Mouse (Mus musculus) ES-E14 (cell line): Measurements from ENCODE around the gene Swap70. TPM values are rescaled to one million over a fixed set of nuclear protein-coding genes. Genes with fewer than 3 reads are reported as not detected.

Source experiments
- DNase-seq: peaks from one replicate; pipeline ENCODE4 v3.0.0-alpha.2; 2013; ENCODE audit warnings: low read depth, low spot score
- H3K27ac ChIP-seq: 2 replicates; pipeline ENCODE4 v1.5.1; 2012; ENCODE audit warnings: low read depth, mild to moderate bottlenecking, low read length, moderate library complexity, mixed read lengths; ENCODE audit not compliant: poor library complexity, insufficient read depth, severe bottlenecking
- H3K36me3 ChIP-seq: 2 replicates; pipeline ENCODE4 v1.6.1; 2012; ENCODE audit warnings: mild to moderate bottlenecking, low read length, moderate library complexity, mixed read lengths; ENCODE audit not compliant: control insufficient read depth, poor library complexity, insufficient read depth, severe bottlenecking
- H3K4me1 ChIP-seq, 2 experiments: fragments of 150-350 bp in 1 of 2; sonication (generic) in 1 of 2; 2 replicates each; pipeline ENCODE4 v1.6.1; 2012; ENCODE audit warnings: low read length in 2 of 2, mild to moderate bottlenecking in 1 of 2, mixed read lengths in 1 of 2; ENCODE audit not compliant: control insufficient read depth in 2 of 2, insufficient read depth in 2 of 2, poor library complexity in 1 of 2
- H3K4me3 ChIP-seq, 2 experiments: fragments of 150-350 bp in 1 of 2; sonication (generic) in 1 of 2; 2 replicates each; pipeline ENCODE4 v1.5.1; 2012; ENCODE audit warnings: low read length in 2 of 2, low read depth in 1 of 2, mild to moderate bottlenecking in 1 of 2, mixed read lengths in 1 of 2; ENCODE audit not compliant: insufficient read depth in 1 of 2, poor library complexity in 1 of 2, severe bottlenecking in 1 of 2
- H3K9ac ChIP-seq: 2 replicates; pipeline ENCODE4 v1.6.1; 2012; ENCODE audit warnings: low read depth, mild to moderate bottlenecking, low read length, mixed read lengths; ENCODE audit not compliant: poor library complexity, insufficient read depth, severe bottlenecking
- H3K9me3 ChIP-seq: fragments of 150-350 bp; sonication (generic); 2 replicates; pipeline ENCODE4 v1.6.1; 2012; ENCODE audit warnings: low read depth, mild to moderate bottlenecking, low read length; ENCODE audit not compliant: control insufficient read depth, insufficient read depth
- CHD2 ChIP-seq: IDR thresholded peaks from 2 replicates; pipeline ENCODE4 v1.6.1; 2014; ENCODE audit warnings: mild to moderate bottlenecking, low read depth, low read length, inconsistent platforms
- HCFC1 ChIP-seq: IDR thresholded peaks from 2 replicates; pipeline ENCODE4 v1.6.1; 2012; ENCODE audit warnings: low read length, inconsistent platforms, borderline replicate concordance; ENCODE audit not compliant: insufficient read depth
- MAFK ChIP-seq: IDR thresholded peaks from 2 replicates; pipeline ENCODE4 v1.6.1; 2014; ENCODE audit warnings: mild to moderate bottlenecking, low read depth, low read length, inconsistent platforms; ENCODE audit not compliant: insufficient read depth
- ZC3H11A ChIP-seq: IDR thresholded peaks from 2 replicates; pipeline ENCODE4 v1.6.1; 2012; ENCODE audit warnings: low read depth, mild to moderate bottlenecking, inconsistent platforms, low read length, borderline replicate concordance
- ZNF384 ChIP-seq: IDR thresholded peaks from 2 replicates; pipeline ENCODE4 v1.6.1; 2012; ENCODE audit warnings: low read depth, low read length, inconsistent platforms
- in situ Hi-C, 2 experiments: fragments of 600-800 bp; cut with MboI; formaldehyde crosslinking; loops; one replicate each; pipeline ENCODE4 v1.15.1; 2025; ENCODE audit warnings: low sequenced_read_pairs in 2 of 2, inconsistent platforms in 1 of 2; ENCODE audit not compliant: unreplicated experiment in 2 of 2
- total RNA-seq: library from RNA; depleted of rRNA; stranded (reverse); fragments of 300-350 nt; gene quantifications from 2 replicates; pipeline ENCODE4 v1.2.3, GENCODE M21; 2012

Gene Swap70
- total RNA-seq, 1 experiment: 28.7 TPM

DNA sequence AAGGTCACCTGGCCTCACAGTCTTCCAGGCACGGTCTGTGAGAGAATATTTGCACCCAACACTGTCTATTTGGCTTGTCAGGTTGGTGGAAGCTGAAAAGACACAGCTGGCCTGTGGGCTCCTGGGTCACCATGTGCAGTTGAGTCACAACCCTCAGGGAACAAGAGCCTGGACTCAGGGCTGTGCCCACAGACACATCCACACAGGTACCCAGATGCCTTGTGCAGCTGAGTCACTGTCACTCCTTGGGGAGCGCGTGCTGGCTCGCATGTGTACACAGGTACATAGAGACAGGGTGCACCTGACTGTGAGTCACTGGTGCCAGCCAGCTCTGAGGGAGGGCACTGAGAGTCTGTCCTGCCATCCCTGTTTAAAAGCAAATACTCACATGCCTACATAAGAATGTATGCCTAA is 66.7 kb downstream of the Swap70 start:
- peaks cover 3% of the 10 kb centered on the region; the same call in 1 of the 2 replicates for H3K36me3 ChIP-seq
- in situ Hi-C loops: loop anchor here (5.0 to 10.0 kb wide), 2 partner anchors 337 to 339 kb away; partner anchors contain the start of gene Adm (in 2 of the 2)
- H3K9ac ChIP-seq: no peak overlapping the region
- H3K4me3 ChIP-seq: no peak overlapping the region
- no peak for TF ChIP-seq ZC3H11A
- TF ChIP-seq MAFK: no peak
- no peaks in the 10 kb centered on the region for H3K9me3 ChIP-seq
- H3K27ac ChIP-seq: no peak overlapping the region
- H3K4me1 ChIP-seq: peaks cover 0 to 4% of the 10 kb centered on the region in 2 experiments; a peak in 1 of 4 replicates
- DNase-seq: no peak

DNA sequence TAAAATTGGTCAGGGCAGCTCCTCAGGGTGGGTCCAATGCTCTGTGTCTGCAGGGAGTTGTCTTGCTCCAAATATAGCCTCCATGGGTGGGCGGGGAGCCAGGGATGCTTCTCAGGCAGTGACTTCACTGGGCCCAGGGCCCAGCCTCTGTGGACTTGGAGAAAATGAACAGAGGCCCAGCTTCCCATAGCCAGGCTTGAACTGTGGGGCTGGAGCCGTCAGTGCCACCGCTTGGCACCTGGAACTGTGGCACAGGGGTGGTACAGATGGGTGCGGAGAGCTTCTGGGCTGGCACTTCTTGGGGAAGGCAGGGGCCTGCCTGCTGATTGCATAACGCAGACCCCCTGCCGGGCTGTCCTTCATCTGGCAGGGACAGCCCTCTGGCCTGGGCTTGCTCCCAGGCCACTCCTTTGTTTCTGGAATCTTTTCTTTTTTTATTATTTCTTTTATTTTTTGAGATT is 67.2 kb downstream of the Swap70 start:
- Histone ChIP-seq H3K36me3 (peaks cover 3% of the 10 kb centered on the region; the same call in 1 of the 2 replicates), H3K9ac (no peak overlapping the region), H3K9me3 (no peaks in the 10 kb centered on the region), H3K4me1 (peaks cover 0 to 4% of the 10 kb centered on the region in 2 experiments; a peak in 1 of 4 replicates), H3K4me3 (no peak overlapping the region), H3K27ac (no peak overlapping the region)
- no peak for DNase-seq
- in situ Hi-C loops: loop anchor here (5.0 to 10.0 kb wide), 2 partner anchors 336 to 339 kb away; partner anchors contain the start of gene Adm (in 2 of the 2)
- TF ChIP-seq CHD2 (no peak), ZNF384 (no peak), ZC3H11A (no peak), HCFC1 (no peak), MAFK (no peak)

DNA sequence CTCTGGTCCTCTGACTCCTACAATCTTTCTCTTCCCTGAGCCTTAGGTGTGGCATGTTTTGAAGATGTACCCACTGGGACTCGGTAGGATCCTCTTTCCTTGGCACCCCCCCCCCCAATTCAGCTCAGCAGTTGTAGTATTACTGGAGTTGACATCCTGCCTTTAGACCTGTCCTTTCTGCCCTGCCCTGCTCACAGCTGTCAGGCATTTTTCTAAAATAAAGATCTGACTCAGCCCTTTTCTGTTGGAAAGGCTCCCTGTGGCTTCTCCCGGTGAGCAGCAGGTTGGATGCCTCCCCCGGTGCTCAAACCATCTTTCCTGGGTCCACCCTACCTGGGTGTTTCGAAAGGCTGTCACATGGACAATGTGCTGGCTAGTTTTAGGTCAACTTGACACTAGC is 68.1 kb downstream of the Swap70 start:
- H3K9me3 ChIP-seq: no peaks in the 10 kb centered on the region
- TF ChIP-seq ZC3H11A (no peak), MAFK (peak; percentile 74; the same call in 1 of the 2 replicates)
- no peak for DNase-seq
- H3K36me3 ChIP-seq: peaks cover 3% of the 10 kb centered on the region; the same call in 1 of the 2 replicates
- no peak overlapping the region for H3K27ac ChIP-seq
- in situ Hi-C loops: loop anchor here (5.0 to 10.0 kb wide), 2 partner anchors 335 to 338 kb away; partner anchors contain the start of gene Adm (in 2 of the 2)
- H3K4me3 ChIP-seq: no peak overlapping the region
- H3K4me1 ChIP-seq: peaks cover 0 to 4% of the 10 kb centered on the region in 2 experiments; a peak in 1 of 4 replicates
- no peak overlapping the region for H3K9ac ChIP-seq

DNA sequence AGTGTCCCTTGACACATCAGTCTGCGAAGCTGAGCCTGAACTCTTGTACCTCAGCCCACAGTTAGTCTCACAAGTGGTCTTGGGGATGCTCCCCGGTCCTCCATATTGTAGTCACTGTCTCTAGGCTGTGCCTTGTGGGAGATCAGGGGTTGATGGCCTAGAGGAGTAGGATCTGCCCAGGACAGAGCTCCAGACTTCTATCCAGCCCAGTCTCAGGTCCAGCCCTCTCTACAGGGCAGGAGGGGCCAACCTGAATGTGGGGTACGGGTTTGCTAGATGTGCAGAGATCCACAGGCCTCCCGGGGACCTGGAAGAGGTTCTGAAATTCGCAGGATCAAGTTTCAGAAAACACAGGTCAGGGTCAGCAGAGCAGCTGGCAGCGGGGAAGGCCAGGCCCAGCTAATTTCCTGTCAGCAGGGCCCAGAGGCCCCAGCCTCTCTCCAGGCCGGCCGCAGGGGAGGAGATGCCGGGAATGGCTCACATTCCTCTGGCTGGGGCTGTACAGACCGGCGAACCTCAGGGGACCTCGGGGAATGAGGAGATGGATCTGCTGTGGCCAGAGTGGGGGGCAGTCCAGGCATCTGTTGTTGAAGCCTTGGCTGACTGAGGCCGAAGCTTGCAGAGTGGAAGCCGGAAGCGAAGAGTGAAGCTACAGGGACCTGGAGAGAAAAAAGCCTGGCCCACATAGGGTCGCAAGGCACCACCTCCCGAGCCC is 75.5 kb downstream of the Swap70 start:
- H3K36me3 ChIP-seq: no peaks in the 10 kb centered on the region
- H3K27ac ChIP-seq: no peak overlapping the region
- in situ Hi-C loops: no loop called here
- no peak overlapping the region for H3K9ac ChIP-seq
- no peak for DNase-seq
- peaks cover 0 to 4% of the 10 kb centered on the region in 2 experiments; a peak in 1 of 4 replicates for H3K4me1 ChIP-seq
- no peaks in the 10 kb centered on the region for H3K9me3 ChIP-seq
- H3K4me3 ChIP-seq: no peak overlapping the region
- no peak for TF ChIP-seq MAFK
- no peak for TF ChIP-seq HCFC1
- TF ChIP-seq ZNF384: no peak
- no peak for TF ChIP-seq ZC3H11A
- TF ChIP-seq CHD2: no peak
